29 mouse cellular contexts compared by ENCODE assay signal in genomic region chr1:88954784-88955183, GRCm38 (mm10).
DNase-seq lines count a peak whose midpoint lies in the region; ATAC-seq and TF ChIP-seq lines count a peak whose summit lies in the region.
"Had no signal": no experiment of that assay in that cellular context is flagged by ENCODE, and none has a peak within 500 bp of the region (broad histone marks: within the 10 kb centered on the region; RNA-seq: fewer than 3 reads in every experiment).

No protein-coding gene starts in this region.

- no peak overlapping the region for H3K27ac ChIP-seq in liver, embryonic 11.5 days (ENCODE audit: low read depth, low read length)
- no peak overlapping the region for H3K27ac ChIP-seq in liver, embryonic 14.5 days
- peak overlapping the region; percentile 54; the same call in 1 of the 2 replicates for H3K27ac ChIP-seq in stomach, embryonic 15.5 days
- H3K27ac ChIP-seq in left cerebral cortex, adult 2 months, result no peak overlapping the region
- H3K27ac ChIP-seq: forebrain, embryonic 13.5 days; hindbrain, embryonic 12.5 days; hindbrain, postnatal 0 days; kidney, embryonic 15.5 days; macrophage; midbrain, embryonic 13.5 days; neural tube, embryonic 13.5 days had no signal

- H3K4me1 ChIP-seq in liver, embryonic 11.5 days (replicated peaks; ENCODE audit: control insufficient read depth, insufficient read depth, low read length), result no peaks in the 10 kb centered on the region
- peaks cover 0 to 3% of the 10 kb centered on the region in 2 experiments; a peak in 1 of 4 replicates for H3K4me1 ChIP-seq in liver, embryonic 14.5 days (replicated peaks; ENCODE audit: control insufficient read depth in 2 of 2, insufficient read depth in 2 of 2, low read length in 1 of 2)
- no peaks in the 10 kb centered on the region for H3K4me1 ChIP-seq in stomach, embryonic 15.5 days
- H3K4me1 ChIP-seq: forebrain, embryonic 13.5 days; hindbrain, embryonic 12.5 days; midbrain, embryonic 13.5 days; neural tube, embryonic 13.5 days had no signal

- ATAC-seq in liver, embryonic 11.5 days (replicated peaks; ENCODE audit: low FRiP score), result peak; percentile 45; the same call in 1 of the 2 replicates
- peak; percentile 65; the same call in 1 of the 2 replicates for ATAC-seq in liver, embryonic 14.5 days (ENCODE audit: insufficient read depth)
- peak; percentile 87 for ATAC-seq in stomach, embryonic 15.5 days (ENCODE audit: insufficient read depth, low FRiP score, low read depth)
- ATAC-seq: forebrain, embryonic 13.5 days; hindbrain, postnatal 0 days; lung, postnatal 0 days; midbrain, embryonic 13.5 days; Patski had no signal

- H3K4me3 ChIP-seq in liver, embryonic 11.5 days (ENCODE audit: low read depth, low read length), result no peak overlapping the region
- no peak overlapping the region for H3K4me3 ChIP-seq in liver, embryonic 14.5 days (ENCODE audit: insufficient read depth in 1 of 2, low read depth in 2 of 2, low read length in 2 of 2)
- H3K4me3 ChIP-seq in stomach, embryonic 15.5 days (replicated peaks), result no peak overlapping the region
- no peak overlapping the region for H3K4me3 ChIP-seq in left cerebral cortex, adult 2 months
- H3K4me3 ChIP-seq: forebrain, embryonic 13.5 days; hindbrain, embryonic 12.5 days; kidney, embryonic 15.5 days; midbrain, embryonic 13.5 days; neural tube, embryonic 13.5 days had no signal

- no peaks in the 10 kb centered on the region for H3K9me3 ChIP-seq in liver, embryonic 11.5 days (ENCODE audit: control insufficient read depth, low read length)
- H3K9me3 ChIP-seq in liver, embryonic 14.5 days (ENCODE audit: control insufficient read depth, low read length), result no peaks in the 10 kb centered on the region
- H3K9me3 ChIP-seq in stomach, embryonic 15.5 days, result no peaks in the 10 kb centered on the region
- H3K9me3 ChIP-seq: forebrain, embryonic 13.5 days; hindbrain, embryonic 12.5 days; kidney, embryonic 15.5 days; midbrain, embryonic 13.5 days; neural tube, embryonic 13.5 days had no signal

- H3K27me3 ChIP-seq in liver, embryonic 11.5 days (replicated peaks; ENCODE audit: control insufficient read depth, insufficient read depth, low read length), result no peaks in the 10 kb centered on the region
- no peaks in the 10 kb centered on the region for H3K27me3 ChIP-seq in liver, embryonic 14.5 days (ENCODE audit: control insufficient read depth, insufficient read depth, low read length)
- no peaks in the 10 kb centered on the region for H3K27me3 ChIP-seq in stomach, embryonic 15.5 days (replicated peaks)
- H3K27me3 ChIP-seq: forebrain, embryonic 13.5 days; hindbrain, embryonic 12.5 days; kidney, embryonic 15.5 days; midbrain, embryonic 13.5 days; neural tube, embryonic 13.5 days; Patski had no signal

- WGBS in liver, embryonic 11.5 days, result 64% methylated on average over 5 of the region's 5 CpGs
- WGBS in liver, embryonic 14.5 days (ENCODE audit: insufficient replicate concordance), result 61% methylated on average over 5 of the region's 5 CpGs
- WGBS in stomach, embryonic 15.5 days, result 63% methylated on average over 5 of the region's 5 CpGs

- no peak overlapping the region for H3K9ac ChIP-seq in liver, embryonic 11.5 days (ENCODE audit: low read depth, low read length)
- no peak overlapping the region for H3K9ac ChIP-seq in liver, embryonic 14.5 days (replicated peaks)
- H3K9ac ChIP-seq in stomach, embryonic 15.5 days, result no peak overlapping the region
- H3K9ac ChIP-seq: forebrain, embryonic 13.5 days; hindbrain, embryonic 12.5 days; kidney, embryonic 15.5 days; midbrain, embryonic 13.5 days; neural tube, embryonic 13.5 days had no signal

- no peak for TF ChIP-seq EP300 in liver, embryonic 14.5 days (IDR thresholded peaks at IDR 0.05; ENCODE audit: low read depth)

- DNase-seq in liver, embryonic 11.5 days (ENCODE audit: low spot score), result no peak
- no peak for DNase-seq in liver
- DNase-seq in liver, embryonic 14.5 days (ENCODE audit: low read depth in 3 of 3, low spot score in 3 of 3), result peak in 2 of 3 experiments; percentile 19 to 20
- DNase-seq in left cerebral cortex, adult 2 months (ENCODE audit: extremely low spot score in 1 of 2, low spot score in 2 of 2), result no peak
- no peak for DNase-seq in cerebellum, adult 9-11 months
- no peak for DNase-seq in kidney, postnatal 25 days
- DNase-seq: cerebellum, adult 18-20 months; cerebellum, postnatal 36 days; gastrocnemius, postnatal 36 days; heart, adult 18-20 months; heart, postnatal 36 days; kidney, adult 18-20 months; kidney, postnatal 36 days; layer of hippocampus, postnatal 36 days; lung, adult 18-20 months; right cerebral cortex, postnatal 4 days; thymus, adult 2 months; thymus, postnatal 36 days had no signal

- H3K4me2 ChIP-seq in liver, embryonic 11.5 days, result no peak overlapping the region; the same call in 1 of the 2 replicates
- H3K4me2 ChIP-seq in liver, embryonic 14.5 days (ENCODE audit: low read depth), result no peak overlapping the region
- H3K4me2 ChIP-seq in stomach, embryonic 15.5 days, result no peak overlapping the region
- H3K4me2 ChIP-seq: forebrain, embryonic 13.5 days; heart, embryonic 11.5 days; hindbrain, embryonic 12.5 days; kidney, embryonic 15.5 days; midbrain, embryonic 13.5 days; neural tube, embryonic 13.5 days had no signal

- H3K36me3 ChIP-seq in liver, embryonic 11.5 days (ENCODE audit: control insufficient read depth, insufficient read depth, low read length), result no peaks in the 10 kb centered on the region
- no peaks in the 10 kb centered on the region for H3K36me3 ChIP-seq in liver, embryonic 14.5 days (replicated peaks; ENCODE audit: control insufficient read depth, insufficient read depth, low read depth)
- H3K36me3 ChIP-seq in stomach, embryonic 15.5 days, result no peaks in the 10 kb centered on the region
- H3K36me3 ChIP-seq: hindbrain, embryonic 12.5 days; kidney, embryonic 15.5 days; midbrain, embryonic 13.5 days; neural tube, embryonic 13.5 days had no signal

- TF ChIP-seq CTCF in liver, embryonic 14.5 days (IDR thresholded peaks at IDR 0.05; ENCODE audit: low read depth), result no peak
- TF ChIP-seq CTCF in left cerebral cortex, adult 2 months (IDR thresholded peaks at IDR 0.05), result no peak

- intact Hi-C loops in left cerebral cortex, adult 2 months (cut with DNase I), result no loop called here

Comparison
In these comparisons a context has a peak if more than half of its experiments do, and no peak if none do; other contexts are left out.
1. DNase-seq: peak in liver, embryonic 14.5 days (2 of 3); none in liver, embryonic 11.5 days (single experiment), liver (single experiment), left cerebral cortex, adult 2 months (0 of 2), cerebellum, adult 9-11 months (single experiment) and kidney, postnatal 25 days (0 of 2).
2. Peak in every context shown above with its lines, with median percentiles within 50 percentile points of each other: ATAC-seq.